Mouse (Mus musculus) intestine, postnatal 0 days (tissue): ENCODE data around the gene Plau. TPM values are rescaled to one million over a fixed set of nuclear protein-coding genes. Genes with fewer than 3 reads are reported as not detected.

Source experiments
- ATAC-seq: fragments of 200-750 bp; cut with Nextera tagmentation; 2 replicates; pipeline ENCODE4 v1.8.0; 2017; ENCODE audit warnings: mild to moderate bottlenecking, moderate TSS enrichment, moderate library complexity
- H3K27ac ChIP-seq: fragments of 300-500 bp; sonication (generic); 2 replicates; pipeline ENCODE4 v1.5.1; 2014; ENCODE audit warnings: mild to moderate bottlenecking, low read depth, low read length, moderate library complexity
- H3K27me3 ChIP-seq: fragments of 300-500 bp; sonication (generic); replicated peaks from 2 replicates; pipeline ENCODE4 v1.6.1; 2014; ENCODE audit warnings: low read length, mixed read lengths; ENCODE audit not compliant: control insufficient read depth, insufficient read depth
- H3K36me3 ChIP-seq: fragments of 300-500 bp; sonication (generic); 2 replicates; pipeline ENCODE4 v1.6.1; 2014; ENCODE audit warnings: mild to moderate bottlenecking, moderate library complexity; ENCODE audit not compliant: control insufficient read depth, insufficient read depth
- H3K4me1 ChIP-seq: fragments of 300-500 bp; sonication (generic); replicated peaks from 2 replicates; pipeline ENCODE4 v1.6.1; 2014; ENCODE audit warnings: antibody characterized with exemption, low read length, mixed read lengths; ENCODE audit not compliant: control insufficient read depth, insufficient read depth
- H3K4me2 ChIP-seq: fragments of 300-500 bp; sonication (generic); replicated peaks from 2 replicates; pipeline ENCODE4 v1.6.1; 2014; ENCODE audit warnings: low read depth, mild to moderate bottlenecking, moderate library complexity
- H3K4me3 ChIP-seq: fragments of 300-500 bp; sonication (generic); 2 replicates; pipeline ENCODE4 v1.5.1; 2014; ENCODE audit warnings: low read depth, low read length
- H3K9ac ChIP-seq: fragments of 300-500 bp; sonication (generic); 2 replicates; pipeline ENCODE4 v1.6.1; 2014; ENCODE audit warnings: mild to moderate bottlenecking, low read depth, low read length
- H3K9me3 ChIP-seq: fragments of 300-500 bp; sonication (generic); 2 replicates; pipeline ENCODE4 v1.6.1; 2016; ENCODE audit warnings: mixed run types; ENCODE audit not compliant: control insufficient read depth
- CTCF ChIP-seq: sonication (generic); IDR thresholded peaks from 2 replicates; pipeline ENCODE4 v1.5.1; 2016; ENCODE audit warnings: low read depth, mild to moderate bottlenecking, control low read depth, antibody characterized with exemption, moderate library complexity
- whole genome bisulfite sequencing: fragments of 180-500 bp; shearing (Covaris S2); extraction: QIAGEN DNeasy Blood & Tissue Kit; methylation state at CpG from one replicate; pipeline ENCODE4 v1.1.7; 2014; 5-methylcytosine and 5-hydroxymethylcytosine counted together
- polyA plus RNA-seq: library from polyadenylated mRNA; unstranded; fragments of >200 nt; fragmentation: Nextera tagmentation; extraction: Ambion mirVana; gene quantifications from 2 replicates; pipeline ENCODE4 v1.2.1, GENCODE M21; 2015

The Plau gene
- polyA plus RNA-seq, 1 experiment from 2014 or later, result 2.7 TPM

DNA sequence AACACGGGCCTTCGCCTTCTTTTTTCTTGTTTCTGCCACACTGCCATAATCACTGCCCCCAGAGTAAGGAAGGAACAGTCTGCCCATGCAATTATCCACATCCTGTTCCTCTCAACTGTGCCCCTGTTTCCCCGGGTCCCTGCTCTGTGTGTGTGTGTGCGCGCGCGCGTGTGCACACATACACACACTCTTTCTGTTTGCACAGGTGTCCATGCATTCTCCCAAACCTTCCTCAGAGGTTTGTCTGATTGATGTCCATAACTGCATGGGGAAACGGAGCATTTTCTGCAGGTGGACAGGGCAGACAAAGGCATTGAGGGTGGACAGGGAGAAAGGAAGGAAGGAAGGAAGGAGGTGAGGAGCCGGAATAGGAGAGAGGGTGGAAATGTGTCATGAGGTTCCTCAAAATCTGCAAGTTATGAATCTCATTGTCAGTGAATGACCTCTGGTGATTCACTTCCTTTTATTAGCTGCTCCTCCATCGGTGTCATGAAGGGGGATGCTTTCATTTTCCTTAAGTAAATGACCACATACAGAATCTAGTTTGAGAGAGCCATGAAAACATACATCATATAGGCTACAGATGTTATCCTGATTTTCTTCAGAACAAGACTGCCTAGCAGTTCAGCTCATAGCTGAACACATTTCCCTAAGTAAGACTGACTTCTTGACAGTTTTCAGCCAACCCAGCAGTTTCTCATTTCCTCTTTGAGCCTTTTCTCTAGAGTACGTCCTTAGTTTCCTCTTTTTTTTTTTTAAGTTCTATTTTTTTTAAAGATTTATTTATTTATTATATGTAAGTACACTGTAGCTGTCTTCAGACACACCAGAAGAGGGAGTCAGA, 6.7 kb upstream of the Plau start:
- WGBS, result 66% methylated on average over 12 of the region's 12 CpGs
- Histone ChIP-seq H3K9me3 (no peaks in the 10 kb centered on the region), H3K27me3 (no peaks in the 10 kb centered on the region), H3K27ac (peak overlapping the region; percentile 35; the same call in 1 of the 2 replicates), H3K4me1 (no peaks in the 10 kb centered on the region), H3K4me3 (no peak overlapping the region), H3K4me2 (no peak overlapping the region), H3K36me3 (no peaks in the 10 kb centered on the region), H3K9ac (no peak overlapping the region)
- no peak for TF ChIP-seq CTCF
- ATAC-seq, result no peak

DNA sequence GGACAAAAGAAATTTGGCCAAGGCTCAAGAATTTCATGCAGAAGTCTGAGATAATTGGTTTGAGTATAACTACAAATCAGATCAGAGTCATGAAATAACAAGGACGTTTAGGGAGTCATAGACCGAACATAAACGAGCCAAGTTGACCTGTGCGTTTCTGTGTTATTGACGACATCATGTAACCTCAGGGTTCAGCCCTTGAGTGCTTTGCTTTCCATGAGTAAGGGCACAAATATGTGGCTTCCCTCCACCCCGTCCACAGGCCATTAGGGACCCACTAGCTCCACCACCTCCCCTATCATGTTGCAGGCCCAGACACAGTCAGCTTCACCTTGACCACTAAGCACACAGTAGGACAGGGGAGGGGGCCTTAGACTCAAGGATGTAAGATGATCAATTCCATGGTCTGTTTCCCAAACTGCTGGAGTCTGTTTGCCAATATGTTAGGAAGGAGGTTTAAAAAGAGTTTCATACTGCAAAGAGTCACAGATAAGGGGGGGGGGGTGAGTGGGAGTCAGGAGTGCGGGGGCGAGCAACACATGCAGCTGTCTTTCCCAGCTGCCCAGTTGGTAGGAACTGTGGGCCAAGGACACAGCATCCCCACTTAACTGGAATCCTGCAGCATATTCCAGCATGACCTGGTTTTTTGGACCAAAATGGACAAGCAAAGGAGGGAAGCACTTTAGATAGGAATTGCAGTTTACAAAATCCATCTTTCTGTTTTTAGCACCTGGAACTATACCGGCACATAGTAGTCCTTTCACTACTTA, 5.1 kb upstream of the Plau start:
- no peak for ATAC-seq

DNA sequence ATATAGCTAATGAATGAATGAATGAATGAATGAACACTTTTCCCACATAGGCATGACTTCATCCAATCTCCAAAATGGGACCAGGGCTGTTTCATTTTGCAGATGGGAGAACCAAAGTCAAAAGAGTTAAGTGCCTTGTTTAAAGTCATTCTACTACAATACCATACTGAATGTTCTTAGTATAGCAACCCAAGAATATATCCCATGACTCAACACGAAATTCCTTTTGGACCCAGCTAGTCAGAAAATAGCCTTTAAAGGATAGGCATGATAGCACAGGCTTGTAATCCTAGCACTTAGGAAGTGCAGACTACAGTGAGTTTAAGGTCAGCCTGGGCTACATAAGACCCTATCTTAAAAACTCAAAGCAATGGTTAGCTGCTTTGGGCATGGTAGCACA, 4.5 kb upstream of the Plau start:
- no peaks in the 10 kb centered on the region for H3K27me3 ChIP-seq
- no peak overlapping the region for H3K9ac ChIP-seq
- no peak for ATAC-seq
- no peak for TF ChIP-seq CTCF
- no peaks in the 10 kb centered on the region for H3K9me3 ChIP-seq
- WGBS, result 81% methylated on average over 1 of the region's 1 CpGs
- no peak overlapping the region for H3K27ac ChIP-seq
- H3K4me3 ChIP-seq, result no peak overlapping the region
- 0 out of 2 replicates have a peak, but pooled peaks cover 4% of the 10 kb centered on the region for H3K4me1 ChIP-seq
- H3K4me2 ChIP-seq, result no peak overlapping the region
- no peaks in the 10 kb centered on the region for H3K36me3 ChIP-seq

More for the DNA sequence above, 5.1 kb upstream of the Plau start:
- H3K9me3 ChIP-seq, result no peaks in the 10 kb centered on the region
- TF ChIP-seq CTCF, result no peak
- no peaks in the 10 kb centered on the region for H3K36me3 ChIP-seq
- no peak overlapping the region for H3K4me3 ChIP-seq
- no peak overlapping the region for H3K4me2 ChIP-seq
- no peak overlapping the region for H3K9ac ChIP-seq
- no peaks in the 10 kb centered on the region for H3K4me1 ChIP-seq
- H3K27me3 ChIP-seq, result no peaks in the 10 kb centered on the region
- no peak overlapping the region for H3K27ac ChIP-seq
- 71% methylated on average over 9 of the region's 9 CpGs for WGBS

DNA sequence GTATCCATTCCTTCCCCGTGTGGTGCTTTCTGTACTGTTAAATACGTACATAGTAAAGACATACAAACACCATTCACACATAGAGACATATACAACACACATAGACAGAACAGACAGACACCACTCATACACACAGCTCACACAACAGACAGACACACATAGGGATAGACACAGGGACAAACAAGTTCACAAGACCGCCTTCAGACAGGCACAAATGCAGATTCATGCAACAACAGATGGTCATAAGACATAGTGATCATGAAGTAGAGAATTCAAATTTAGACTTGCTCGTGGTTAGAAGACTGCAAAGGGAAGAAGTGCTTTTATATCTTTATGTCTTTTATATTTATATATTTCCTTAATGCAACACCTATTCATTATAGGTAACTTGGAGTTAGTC, 2.9 kb upstream of the Plau start:
- Histone ChIP-seq H3K36me3 (no peaks in the 10 kb centered on the region), H3K9ac (no peak overlapping the region), H3K27ac (no peak overlapping the region), H3K4me1 (0 out of 2 replicates have a peak, but pooled peaks cover 7% of the 10 kb centered on the region), H3K27me3 (no peaks in the 10 kb centered on the region), H3K4me2 (no peak overlapping the region), H3K4me3 (no peak overlapping the region), H3K9me3 (no peaks in the 10 kb centered on the region)
- 67% methylated on average over 4 of the region's 4 CpGs for WGBS
- TF ChIP-seq CTCF, result no peak
- ATAC-seq, result no peak

DNA sequence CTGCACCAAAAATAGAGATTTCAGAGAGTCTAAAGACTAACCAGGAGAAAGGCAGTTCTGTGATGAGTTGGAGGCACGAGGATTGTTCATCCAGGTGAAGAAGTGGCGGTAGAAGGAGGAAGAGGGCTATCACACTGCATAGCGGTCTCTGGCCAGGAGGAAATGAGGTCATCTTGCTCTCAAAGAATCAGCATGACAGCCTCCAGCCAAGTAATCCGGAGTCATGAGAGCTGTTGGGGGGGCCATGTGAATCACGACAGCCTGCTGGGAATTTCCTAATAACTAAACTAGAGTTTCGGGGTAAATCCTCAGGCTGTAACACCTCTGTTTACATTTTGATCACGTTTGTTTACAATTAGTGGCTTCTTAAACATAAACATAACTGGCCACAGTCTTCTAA, 2.3 kb upstream of the Plau start:
- no peak overlapping the region for H3K4me3 ChIP-seq
- H3K27me3 ChIP-seq, result no peaks in the 10 kb centered on the region
- no peak for ATAC-seq
- H3K4me1 ChIP-seq, result 0 out of 2 replicates have a peak, but pooled peaks cover 7% of the 10 kb centered on the region
- no peak overlapping the region for H3K9ac ChIP-seq
- H3K27ac ChIP-seq, result no peak overlapping the region
- H3K36me3 ChIP-seq, result no peaks in the 10 kb centered on the region
- H3K9me3 ChIP-seq, result no peaks in the 10 kb centered on the region
- H3K4me2 ChIP-seq, result no peak overlapping the region
- no peak for TF ChIP-seq CTCF
- WGBS, result 46% methylated on average over 7 of the region's 7 CpGs

DNA sequence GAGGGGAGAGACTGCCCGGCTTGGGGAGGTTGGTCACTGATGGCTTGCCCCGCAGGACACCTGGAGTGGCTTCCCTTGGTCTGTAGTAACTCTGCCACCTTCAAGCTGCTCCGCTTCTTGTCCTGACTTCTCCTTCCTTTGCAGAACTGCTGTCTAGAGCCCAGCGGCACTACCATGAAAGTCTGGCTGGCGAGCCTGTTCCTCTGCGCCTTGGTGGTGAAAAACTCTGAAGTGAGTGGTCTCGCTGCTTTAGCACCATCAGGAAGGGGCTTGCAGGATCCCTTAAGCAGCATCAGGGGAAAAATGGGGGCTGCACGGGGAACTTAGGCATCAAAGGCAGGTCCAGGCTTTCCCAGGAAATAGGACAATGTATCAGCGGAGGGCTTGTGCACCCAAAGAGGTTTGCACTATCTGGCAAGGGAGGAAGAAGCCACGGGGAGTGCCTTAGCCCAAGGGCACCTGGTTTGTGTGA, 481 bp downstream of the Plau start:
- H3K36me3 ChIP-seq, result no peaks in the 10 kb centered on the region
- H3K4me1 ChIP-seq, result 0 out of 2 replicates have a peak, but pooled peaks cover 7% of the 10 kb centered on the region
- no peak overlapping the region for H3K27ac ChIP-seq
- no peaks in the 10 kb centered on the region for H3K9me3 ChIP-seq
- TF ChIP-seq CTCF, result no peak
- peak overlapping the region; percentile 85 for H3K4me2 ChIP-seq
- no peak for ATAC-seq
- H3K9ac ChIP-seq, result peak overlapping the region; percentile 48; the same call in 1 of the 2 replicates
- H3K4me3 ChIP-seq, result peak overlapping the region; percentile 50
- WGBS, result 9% methylated on average over 10 of the region's 10 CpGs
- H3K27me3 ChIP-seq, result no peaks in the 10 kb centered on the region
